Mouse (Mus musculus) adrenal gland, adult (tissue): Measurements from ENCODE around the gene Gpr26.

Experiments used
- DNase-seq, 2 experiments: peaks; one replicate each; pipeline ENCODE4 v3.0.0; 2022 to 2023; ENCODE audit warnings: low spot score in 1 of 2; ENCODE audit not compliant: inconsistent age in 2 of 2

Gene Gpr26

DNA sequence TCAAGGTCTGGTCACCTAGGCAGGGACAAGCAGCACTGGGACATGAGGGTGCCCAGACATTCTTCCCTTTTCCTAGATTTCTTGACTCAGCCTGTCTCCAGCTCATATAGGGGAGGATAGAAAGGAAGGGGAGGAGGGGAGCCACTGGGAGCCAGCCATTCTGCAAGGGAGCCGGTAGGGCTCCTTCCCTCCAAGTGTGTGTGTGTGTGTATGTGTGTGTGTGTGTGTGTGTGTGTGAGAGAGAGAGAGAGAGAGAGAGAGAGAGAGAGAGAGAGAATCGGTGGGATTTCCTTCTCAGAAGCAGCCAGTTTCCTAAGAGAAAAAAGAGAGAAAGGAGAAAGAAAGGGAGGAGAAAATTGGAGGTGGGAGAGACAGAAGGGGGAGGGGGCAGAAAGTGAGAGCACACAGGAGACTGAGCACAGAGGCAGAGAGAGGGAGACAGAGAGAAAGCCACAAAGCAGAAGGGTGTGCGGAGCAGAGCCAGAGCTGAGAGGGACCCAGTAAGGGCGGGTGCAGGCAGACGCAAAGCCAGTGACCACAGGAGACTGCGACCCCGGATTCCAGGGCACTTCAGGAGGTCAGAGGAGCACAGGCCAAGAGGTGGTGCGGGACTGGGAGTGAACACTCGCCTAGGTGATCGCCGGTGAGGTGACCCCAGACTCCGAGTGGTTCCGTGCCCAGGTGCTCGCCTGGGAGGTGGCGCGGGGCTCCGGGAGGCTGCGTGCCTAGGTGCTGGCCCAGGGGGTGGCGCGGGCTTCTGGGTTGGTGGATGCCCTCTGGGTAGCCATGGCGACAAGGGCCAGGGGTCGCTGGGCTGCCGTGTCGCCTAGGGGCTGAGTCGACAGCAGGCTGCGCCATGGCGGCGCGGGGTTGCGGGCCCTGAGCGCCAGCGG, at the start of gene Gpr26:
Gene Gpr26, plus strand, starts transcription at position 438 of the 893 bp plus-strand sequence.
- no peak for DNase-seq

DNA sequence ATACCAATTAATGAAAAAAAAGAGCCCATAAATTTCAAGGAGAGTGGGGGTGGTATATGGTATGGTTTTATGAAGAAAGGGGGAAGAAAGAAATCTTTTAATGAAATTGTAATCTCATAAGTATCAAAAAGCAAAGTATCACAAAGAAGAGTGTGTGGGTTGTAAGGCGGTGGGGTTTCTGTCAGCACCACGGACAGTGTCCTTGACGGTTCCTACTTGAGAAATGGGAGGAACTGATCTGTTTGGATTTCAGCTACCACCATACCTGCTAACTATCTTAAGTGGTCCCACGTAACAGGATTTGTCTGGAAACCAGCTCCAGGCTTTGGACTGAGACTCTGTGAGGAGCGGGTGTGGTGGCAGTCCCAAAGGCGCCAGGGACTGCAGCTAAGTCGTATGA, 48.9 kb upstream of the Gpr26 start:
- DNase-seq, result no peak

DNA sequence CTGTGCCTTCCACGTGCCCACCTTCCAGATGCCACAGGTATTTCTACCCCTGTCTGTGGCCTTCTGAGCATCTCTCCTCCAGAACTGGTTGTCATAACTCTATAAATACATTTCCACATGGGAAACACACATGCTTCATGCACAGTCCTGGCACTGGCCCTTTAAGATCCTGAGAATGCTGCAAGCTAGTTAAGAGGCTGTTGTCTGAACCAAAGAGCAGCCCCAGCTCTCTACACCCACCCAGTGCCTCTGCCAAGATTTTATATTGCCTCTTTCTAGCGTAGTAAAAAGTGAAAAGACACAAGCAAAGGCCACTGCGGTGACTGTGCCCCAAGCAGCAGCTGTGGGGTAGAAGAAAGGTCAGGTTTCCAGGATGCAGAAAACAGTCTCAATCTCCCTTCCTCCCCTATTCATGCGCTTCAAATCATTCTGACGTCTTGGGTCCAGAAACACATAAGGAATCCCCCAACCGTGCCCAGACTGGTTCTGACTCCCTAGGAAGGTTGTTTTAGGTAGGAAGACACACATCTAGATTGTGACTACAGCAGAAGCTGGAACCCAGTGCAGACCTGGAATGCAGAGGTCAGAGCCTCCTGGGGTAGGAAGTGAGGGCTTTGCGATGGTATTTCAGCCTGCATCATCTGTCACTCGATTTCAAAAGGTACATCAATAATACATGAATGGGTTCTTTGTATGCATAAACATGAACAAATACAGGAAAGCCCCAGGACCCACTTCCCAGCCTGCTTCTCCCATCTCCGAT, 38.8 kb upstream of the Gpr26 start:
- DNase-seq, result no peak

DNA sequence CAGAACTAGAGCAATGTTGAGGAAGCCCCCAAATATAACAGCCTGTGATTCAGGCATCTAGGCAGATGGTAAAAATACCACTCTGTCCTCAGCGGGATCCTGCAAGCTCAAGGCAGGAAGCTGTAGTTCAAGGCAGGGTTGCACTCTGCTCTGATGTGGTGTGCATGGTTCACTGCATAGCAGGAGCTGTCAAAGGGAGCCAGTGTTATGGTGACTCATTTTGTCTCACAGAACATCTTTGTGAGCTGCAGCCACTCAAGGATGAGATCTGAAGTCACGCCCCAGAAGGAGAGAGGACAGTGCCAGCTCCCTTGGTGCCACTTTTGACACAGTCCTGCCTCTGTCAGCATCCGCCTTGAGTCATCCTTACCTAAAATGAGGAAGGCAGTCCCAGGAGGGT, 28.6 kb upstream of the Gpr26 start:
- no peak for DNase-seq

DNA sequence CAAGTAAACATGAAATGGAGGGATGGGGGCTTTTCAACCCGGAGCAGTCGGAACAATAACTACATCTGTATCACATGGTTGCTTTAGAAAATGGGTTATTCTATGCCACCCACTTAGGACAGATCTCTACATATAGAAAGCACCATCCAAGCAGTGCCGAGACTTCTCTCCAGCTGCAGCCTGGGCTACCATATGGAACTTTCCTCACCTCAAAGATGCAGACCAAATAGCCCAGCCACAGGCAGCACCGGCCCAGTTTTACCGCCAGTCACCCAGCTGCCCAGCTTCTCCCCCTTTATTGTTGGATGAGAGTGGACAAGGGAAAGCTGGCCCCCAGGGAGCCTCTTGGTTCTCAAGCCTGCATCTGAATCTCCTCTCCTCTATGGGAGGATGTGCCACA, 15.1 kb upstream of the Gpr26 start:
- DNase-seq, result no peak

DNA sequence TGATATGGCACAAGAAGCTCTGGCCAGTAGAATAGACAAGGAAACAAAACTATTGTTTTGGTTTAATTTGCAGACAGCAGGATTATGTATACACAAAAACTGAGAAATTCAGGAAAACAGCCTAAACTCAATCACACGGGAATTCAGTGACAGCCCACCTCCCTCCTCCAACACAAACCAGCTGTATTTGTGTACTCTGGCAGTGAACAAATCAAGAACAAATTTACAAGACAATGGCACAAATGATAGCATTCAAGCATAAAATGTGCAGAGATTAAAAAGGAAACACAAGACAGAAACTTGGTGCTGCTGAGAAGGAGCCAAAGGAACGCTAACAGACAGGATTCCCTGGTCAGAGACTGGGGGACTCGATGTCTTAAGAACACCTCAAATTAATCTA, 12.9 kb upstream of the Gpr26 start:
- DNase-seq, result no peak

DNA sequence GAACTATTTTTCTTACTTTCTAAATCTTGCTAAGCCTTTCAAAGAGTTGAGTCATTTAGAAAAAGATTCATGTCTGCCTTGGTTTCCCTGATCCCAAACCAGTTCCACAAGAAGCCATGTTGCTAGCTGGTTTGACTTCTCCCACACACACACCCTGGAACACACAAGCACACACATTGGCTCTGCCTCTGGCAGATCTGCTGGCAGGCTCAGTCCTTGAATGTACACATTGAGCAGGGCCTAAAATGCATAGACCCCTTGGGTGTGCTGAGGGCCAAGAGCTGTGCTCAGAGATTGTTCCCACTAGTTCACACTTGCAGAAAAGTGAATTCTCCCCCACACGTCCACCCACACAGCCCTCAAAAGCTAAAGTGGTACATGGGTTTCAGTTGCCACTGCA, 7.6 kb upstream of the Gpr26 start:
- no peak for DNase-seq

DNA sequence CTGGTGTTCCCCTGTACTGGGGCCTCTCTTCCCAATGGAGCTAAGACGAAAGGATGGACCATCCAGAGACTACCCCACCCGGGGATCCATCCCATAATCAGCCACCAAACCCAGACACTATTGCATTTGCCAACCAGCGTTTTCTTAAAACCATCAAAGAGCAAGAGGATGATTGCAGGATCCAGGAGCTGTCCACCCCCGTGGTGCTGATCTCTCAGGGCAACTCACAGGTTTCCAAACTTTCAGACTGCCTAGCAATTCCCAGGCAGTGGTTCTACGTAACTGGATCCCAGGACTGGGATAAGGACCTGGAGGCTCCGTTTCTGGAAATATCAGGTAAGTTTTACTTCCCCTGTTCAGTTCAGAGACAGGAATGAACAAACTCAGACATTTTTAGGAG, 5.7 kb upstream of the Gpr26 start:
- DNase-seq, result peak; percentile 17 to 68

DNA sequence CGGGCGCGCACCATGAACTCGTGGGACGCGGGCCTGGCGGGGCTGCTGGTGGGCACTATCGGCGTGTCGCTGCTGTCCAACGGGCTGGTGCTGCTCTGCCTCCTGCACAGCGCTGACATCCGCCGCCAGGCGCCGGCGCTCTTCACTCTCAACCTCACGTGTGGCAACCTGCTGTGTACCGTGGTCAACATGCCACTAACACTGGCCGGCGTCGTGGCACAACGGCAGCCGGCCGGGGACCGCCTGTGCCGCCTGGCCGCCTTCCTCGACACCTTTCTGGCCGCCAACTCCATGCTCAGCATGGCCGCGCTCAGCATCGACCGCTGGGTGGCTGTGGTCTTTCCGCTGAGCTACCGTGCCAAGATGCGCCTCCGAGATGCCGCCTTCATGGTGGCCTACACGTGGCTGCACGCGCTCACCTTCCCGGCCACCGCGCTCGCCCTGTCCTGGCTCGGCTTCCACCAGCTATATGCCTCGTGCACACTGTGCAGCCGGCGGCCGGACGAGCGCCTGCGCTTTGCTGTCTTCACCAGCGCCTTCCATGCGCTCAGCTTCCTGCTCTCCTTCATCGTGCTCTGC, 745 bp downstream of the Gpr26 start:
- no peak for DNase-seq

DNA sequence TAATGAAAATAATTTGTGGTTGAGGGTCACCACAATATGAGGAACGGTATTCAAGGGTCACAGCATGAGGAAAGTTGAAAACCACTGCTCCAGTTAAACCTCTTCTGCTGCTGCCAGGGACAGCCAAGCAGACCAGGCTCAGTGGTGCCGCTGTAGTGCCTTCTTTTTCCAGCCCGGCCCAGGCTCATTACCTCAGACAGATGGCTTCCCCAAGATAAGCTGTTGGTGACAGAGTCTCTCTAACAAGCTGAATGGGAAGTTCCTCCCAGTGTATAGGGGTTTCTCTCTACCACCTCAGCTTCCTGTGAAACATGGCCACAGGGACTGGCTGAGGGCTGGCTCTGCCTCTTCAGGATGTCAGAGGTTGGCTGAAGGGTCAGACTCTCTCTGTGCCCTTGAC, 4.0 kb downstream of the Gpr26 start:
- DNase-seq, result no peak

DNA sequence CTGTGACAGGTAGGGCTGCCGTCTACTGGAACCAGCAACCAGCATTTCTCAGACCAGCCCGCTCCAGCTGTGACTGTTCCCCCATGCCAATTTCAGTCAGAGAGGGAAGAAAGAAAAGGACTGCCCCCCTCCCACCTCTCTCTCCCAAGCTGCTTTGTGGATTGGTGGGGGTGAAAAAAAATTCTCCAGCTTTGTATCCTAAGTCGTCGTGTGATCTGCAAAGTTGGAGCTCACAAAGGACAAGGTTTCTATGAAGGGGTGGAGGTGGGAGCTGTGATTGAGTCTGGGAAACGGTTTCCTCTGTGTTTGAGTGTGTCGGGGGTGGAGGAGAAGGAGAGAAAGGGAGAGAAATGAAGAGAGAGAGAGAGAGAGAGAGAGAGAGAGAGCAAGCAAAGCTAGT, 9.6 kb downstream of the Gpr26 start:
- DNase-seq, result no peak

DNA sequence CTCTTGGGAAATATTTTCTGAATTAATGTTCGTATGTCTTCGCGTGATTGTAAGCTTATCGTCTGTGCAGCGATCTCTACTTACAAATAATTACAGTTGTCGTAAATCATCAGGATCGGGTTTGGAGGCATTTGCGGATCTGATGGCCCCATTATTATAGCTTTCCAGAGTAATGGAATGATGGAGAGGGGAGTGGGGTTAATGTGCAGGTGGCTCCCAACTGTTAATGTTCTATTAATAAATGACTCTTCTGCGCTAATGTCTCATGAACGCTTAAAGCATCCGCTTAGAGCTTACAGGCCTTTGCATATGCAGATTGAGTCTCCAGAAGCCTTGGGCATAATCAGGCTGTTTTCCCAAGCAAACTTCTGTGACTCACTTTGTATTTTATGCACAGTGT, 12.3 kb downstream of the Gpr26 start:
- no peak for DNase-seq

DNA sequence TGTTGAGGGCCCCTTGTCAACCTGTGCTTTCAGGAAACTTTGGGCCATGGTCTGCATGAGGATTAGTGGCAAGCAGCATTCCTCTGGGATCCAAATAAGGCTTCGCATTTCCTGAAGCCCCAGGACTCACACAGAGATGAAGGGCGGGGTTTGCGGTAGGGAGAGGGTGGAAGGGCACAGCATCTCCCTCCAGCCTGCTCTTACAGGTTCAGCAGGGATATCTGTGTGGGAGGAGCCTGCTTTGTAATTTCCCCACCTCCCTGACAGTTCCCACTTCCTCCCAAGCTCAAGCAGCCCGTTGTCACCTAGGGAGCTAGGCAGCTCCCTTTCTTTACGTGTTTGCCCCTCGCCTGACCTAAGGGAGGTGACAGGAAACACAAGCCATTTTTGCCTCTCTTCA, 22.8 kb downstream of the Gpr26 start:
- no peak for DNase-seq

DNA sequence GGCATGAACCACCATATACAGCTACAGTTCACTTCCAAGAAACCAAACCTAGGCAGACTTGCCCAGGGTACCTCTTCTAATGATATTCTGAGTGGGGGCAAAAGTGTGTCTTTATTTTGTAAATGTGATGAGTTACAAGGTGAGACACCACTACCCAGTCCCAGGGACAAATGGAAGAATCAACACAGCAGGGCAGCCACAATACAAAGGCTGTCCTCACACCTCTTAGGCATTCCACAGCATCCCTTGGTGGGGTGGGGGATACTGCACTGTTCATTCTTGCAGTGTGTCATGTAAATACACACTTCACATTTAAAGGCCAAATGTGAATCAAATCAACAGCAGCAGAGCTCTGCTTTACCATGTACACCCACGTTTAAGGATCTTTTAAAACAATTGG, 26.0 kb downstream of the Gpr26 start:
- DNase-seq, result no peak

DNA sequence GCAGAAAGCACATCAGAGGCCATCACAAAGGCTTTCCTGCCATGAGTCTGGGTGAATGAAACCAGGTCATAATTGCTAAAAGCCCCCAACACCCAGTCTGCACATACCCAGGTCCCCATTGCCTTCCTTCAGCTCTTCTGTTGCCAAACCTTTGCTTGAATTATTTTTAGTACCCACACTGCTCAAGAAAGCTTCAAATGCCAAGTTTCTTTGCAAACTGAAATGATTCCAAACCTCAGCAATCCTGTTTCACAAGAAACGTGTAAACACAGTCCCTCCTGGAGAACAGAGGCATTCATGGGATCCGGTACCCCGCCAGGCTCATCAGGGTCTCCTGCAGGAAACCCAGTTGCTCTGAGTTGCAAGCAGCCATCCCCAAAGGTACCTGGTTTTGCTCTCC, 26.6 kb downstream of the Gpr26 start:
- DNase-seq, result no peak

DNA sequence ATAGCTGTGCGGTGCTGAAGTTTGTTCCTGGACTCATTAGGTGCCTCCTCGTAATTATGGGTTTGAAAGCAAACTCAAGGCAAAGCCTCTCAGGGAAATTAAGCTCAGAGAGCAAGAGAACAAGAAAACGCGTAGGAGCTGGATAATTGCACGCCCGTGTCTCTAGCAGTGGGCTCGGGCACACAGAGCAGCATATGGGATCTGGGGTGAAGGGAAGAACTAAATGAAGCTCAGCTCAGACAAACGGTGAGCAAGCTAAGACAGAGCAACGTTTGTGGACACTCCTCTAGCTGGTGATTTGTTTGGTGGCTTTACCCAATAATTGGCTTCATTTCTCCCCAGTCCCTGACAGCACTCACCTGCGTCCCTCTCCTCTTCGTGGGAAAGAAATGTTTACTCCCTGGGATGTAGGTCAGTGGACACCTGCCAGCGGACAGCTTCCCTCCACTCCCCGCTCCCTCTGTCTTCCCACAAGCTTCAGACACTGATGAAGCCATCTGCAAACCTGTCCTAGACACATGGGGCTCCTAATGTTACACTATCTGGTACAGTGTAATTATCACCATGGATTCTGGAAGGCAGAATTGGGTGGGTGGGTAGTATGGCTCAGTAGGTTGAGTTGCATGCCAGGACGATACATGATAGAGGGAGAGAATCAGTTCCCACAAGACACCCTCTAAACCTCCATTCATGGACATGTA, 39.9 kb downstream of the Gpr26 start:
- DNase-seq, result no peak

DNA sequence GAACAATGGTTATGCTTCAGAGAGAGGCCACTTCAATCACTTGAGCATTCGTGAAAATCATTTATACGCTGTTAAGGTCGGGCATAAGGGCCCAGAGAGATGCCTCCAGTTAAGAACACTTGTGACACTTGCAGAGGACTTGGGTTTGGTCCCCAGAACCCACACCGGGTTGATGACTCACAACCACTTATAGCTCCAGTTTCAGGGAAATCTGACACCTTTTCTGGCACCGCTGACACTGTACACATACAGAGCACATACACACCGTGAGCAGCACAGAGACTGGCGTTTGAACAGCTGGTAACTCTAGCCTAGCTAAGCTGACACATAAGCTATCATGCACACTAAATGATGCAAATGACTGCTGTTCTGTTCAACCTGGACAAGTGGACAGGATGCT, 42.7 kb downstream of the Gpr26 start:
- no peak for DNase-seq

DNA sequence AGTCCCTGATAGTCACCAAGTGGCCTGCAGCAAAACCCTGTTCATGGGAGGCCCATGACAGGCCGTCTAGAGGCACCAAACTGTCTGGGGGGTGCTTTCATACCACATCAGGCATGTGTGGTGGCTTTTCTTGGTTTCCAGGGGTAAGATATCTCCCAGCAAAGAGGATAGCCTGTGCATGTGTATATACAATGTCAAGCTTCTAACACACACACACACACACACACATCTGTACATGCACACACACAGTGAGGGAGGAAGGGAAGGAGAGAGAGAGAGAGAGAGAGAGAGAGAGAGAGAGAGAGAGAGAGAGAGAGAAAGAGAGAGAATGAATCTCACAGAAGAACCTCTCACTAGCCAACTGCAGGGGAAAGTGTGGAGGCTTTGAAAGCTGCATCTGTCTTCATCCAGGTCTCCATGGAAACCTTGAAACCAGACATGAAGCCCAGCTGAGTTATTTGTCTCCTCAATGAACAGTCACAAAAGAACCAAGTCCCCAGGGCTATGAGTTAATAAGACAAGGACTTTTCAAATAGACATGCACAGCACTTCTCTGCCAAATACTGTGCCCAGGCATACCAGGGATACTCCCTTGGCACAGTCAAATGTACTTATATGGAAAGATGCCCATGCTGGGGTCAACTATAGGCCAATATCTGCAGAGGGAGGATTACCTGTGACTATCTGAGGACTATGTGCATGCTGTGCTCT, 46.9 kb downstream of the Gpr26 start:
- no peak for DNase-seq

DNA sequence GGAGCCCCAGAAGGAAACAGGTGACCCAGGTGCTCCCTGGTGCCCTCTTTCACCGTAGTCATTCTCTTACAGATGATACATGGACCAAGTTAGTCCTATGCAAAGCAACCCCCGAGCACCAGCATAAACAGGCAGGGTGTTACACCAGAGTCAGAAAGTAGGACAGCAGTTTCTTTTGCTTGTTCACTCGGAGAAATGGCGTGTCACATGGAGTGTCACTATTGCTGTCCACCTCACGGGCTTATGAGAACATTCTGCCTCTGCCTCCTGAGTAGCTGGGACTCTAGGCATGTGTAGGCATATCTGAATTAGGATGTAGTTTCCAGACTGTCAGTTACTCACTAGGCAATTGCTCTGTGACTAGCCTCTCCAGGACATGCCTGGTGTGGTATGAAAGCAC, 47.7 kb downstream of the Gpr26 start:
- no peak for DNase-seq

DNA sequence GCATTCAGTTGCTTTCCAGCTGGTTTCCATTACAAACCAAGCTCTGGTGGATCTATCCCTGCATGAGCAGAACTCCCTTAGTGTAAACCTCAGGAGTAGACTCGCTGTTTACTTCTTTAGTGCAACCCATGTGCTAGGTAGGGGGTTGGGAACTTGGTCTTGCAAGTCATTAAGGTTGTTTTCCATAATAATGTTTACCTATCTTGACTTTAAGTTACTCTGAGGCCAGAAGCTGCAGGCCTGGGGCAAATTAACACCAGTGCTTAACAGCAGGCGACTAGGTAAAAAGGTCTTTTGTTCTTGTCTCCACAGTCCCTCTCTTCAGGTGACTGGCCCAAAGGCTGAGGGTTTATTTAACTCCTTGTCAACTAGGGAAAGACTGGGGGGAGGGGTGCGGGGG, 48.9 kb downstream of the Gpr26 start:
- DNase-seq, result no peak

DNA sequence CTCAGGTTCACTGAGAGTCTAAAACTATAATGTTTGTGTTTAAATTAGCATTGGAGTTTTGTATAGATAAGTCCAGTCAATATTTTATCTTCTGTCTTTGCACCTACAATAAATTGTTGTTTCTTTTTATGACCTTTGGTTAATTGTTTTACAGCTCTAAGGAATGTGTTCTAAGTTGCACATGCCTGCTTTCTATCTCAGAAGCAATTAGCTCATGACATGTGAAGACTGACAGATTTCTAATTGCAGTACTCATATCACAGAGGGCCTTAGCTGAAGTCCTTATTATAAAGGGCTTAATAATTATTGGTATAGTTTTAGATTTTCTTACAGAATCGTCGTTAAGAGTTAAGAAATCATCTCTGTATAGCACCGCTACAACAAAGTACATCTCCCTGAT, 49.7 kb downstream of the Gpr26 start:
- DNase-seq, result no peak
